Mouse (Mus musculus) layer of hippocampus, adult 9-10 months (tissue): ENCODE results near the gene Dcaf12l2.

Experiments
- DNase-seq: peaks from one replicate; pipeline ENCODE4 v3.0.0; 2022; ENCODE audit warnings: low spot score

The Dcaf12l2 gene

GRCm38 (mm10) chrX:44367646-44368521 lies at the start of gene Dcaf12l2:
TSS of gene Dcaf12l2 (minus strand) at chrX:44368342.
- no peak for DNase-seq

- no peak for DNase-seq
Measured at GRCm38 (mm10) chrX:44367280-44367645, 879 bp downstream of the Dcaf12l2 start.
